Mouse (Mus musculus): Measurements from ENCODE around the gene Pld5. TPM values are rescaled to one million over a fixed set of nuclear protein-coding genes. Genes with fewer than 3 reads are reported as not detected.
A peak's percentile ranks its signal among the peaks of the same experiment; 100 is the strongest.

The Pld5 gene
- polyA plus RNA-seq, 1 experiment from 2014 or later, result 0.58 TPM

GRCm38 (mm10) chr1:176076799-176077198, 198.3 kb downstream of the Pld5 start:
- Histone ChIP-seq H3K36me3 (ENCODE audit: control insufficient read depth, insufficient read depth, low read length) (no peaks in the 10 kb centered on the region), H3K9ac (ENCODE audit: low read length) (no peak overlapping the region), H3K4me2 (ENCODE audit: low read length) (no peak overlapping the region), H3K27ac (replicated peaks in 1 of 2; ENCODE audit: control insufficient read depth in 1 of 2, insufficient read depth in 1 of 2, low read depth in 2 of 2, low read length in 2 of 2) (no peak overlapping the region), H3K27me3 (ENCODE audit: control insufficient read depth, insufficient read depth, low read length) (no peaks in the 10 kb centered on the region), H3K4me3 (ENCODE audit: control insufficient read depth in 1 of 2, insufficient read depth in 1 of 2, low read depth in 1 of 2, low read length in 2 of 2) (no peak overlapping the region), H3K4me1 (ENCODE audit: control insufficient read depth in 2 of 2, insufficient read depth in 2 of 2, low read length in 2 of 2) (peaks cover 2 to 16% of the 10 kb centered on the region in 2 experiments; a peak in 2 of 4 replicates), H3K9me3 (ENCODE audit: control insufficient read depth, low read length) (no peaks in the 10 kb centered on the region)
- ATAC-seq (ENCODE audit: insufficient number of reproducible peaks, insufficient read depth, low FRiP score, low read depth), result no peak

- Histone ChIP-seq H3K27me3 (ENCODE audit: control insufficient read depth, insufficient read depth, low read length) (no peaks in the 10 kb centered on the region), H3K27ac (replicated peaks in 1 of 2; ENCODE audit: control insufficient read depth in 1 of 2, insufficient read depth in 1 of 2, low read depth in 2 of 2, low read length in 2 of 2) (no peak overlapping the region), H3K4me2 (ENCODE audit: low read length) (no peak overlapping the region), H3K4me1 (ENCODE audit: control insufficient read depth in 2 of 2, insufficient read depth in 2 of 2, low read length in 2 of 2) (peaks cover 2 to 16% of the 10 kb centered on the region in 2 experiments; a peak in 2 of 4 replicates), H3K9me3 (ENCODE audit: control insufficient read depth, low read length) (no peaks in the 10 kb centered on the region), H3K36me3 (ENCODE audit: control insufficient read depth, insufficient read depth, low read length) (no peaks in the 10 kb centered on the region), H3K9ac (ENCODE audit: low read length) (no peak overlapping the region), H3K4me3 (ENCODE audit: control insufficient read depth in 1 of 2, insufficient read depth in 1 of 2, low read depth in 1 of 2, low read length in 2 of 2) (no peak overlapping the region)
- no peak for ATAC-seq (ENCODE audit: insufficient number of reproducible peaks, insufficient read depth, low FRiP score, low read depth)
Observed at GRCm38 (mm10) chr1:176075810-176076209, 199.3 kb downstream of the Pld5 start.

DNA sequence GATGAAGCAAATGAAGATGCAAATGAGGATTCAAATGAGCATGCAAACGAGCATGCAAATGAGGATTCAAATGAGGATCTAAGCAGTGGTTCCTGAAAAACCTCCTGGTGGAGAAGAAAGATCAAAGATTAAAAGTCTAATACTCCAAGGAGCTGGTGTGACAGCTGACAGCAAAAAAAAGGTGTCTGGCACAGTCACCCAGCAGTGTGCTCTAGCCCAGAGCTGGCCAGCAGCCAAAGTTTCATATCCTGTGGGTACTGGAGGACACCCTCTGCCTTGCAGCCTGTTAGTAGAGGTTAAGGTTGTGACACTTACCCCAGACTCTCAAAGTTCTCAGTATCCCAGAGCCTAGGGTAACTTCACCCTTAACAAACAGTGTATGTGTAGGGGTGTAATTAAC, 199.7 kb downstream of the Pld5 start:
- H3K9ac ChIP-seq (ENCODE audit: low read length), result no peak overlapping the region
- no peak overlapping the region for H3K4me3 ChIP-seq (ENCODE audit: control insufficient read depth in 1 of 2, insufficient read depth in 1 of 2, low read depth in 1 of 2, low read length in 2 of 2)
- H3K36me3 ChIP-seq (ENCODE audit: control insufficient read depth, insufficient read depth, low read length), result no peaks in the 10 kb centered on the region
- H3K4me1 ChIP-seq (ENCODE audit: control insufficient read depth in 2 of 2, insufficient read depth in 2 of 2, low read length in 2 of 2), result peaks cover 2 to 16% of the 10 kb centered on the region in 2 experiments; a peak in 2 of 4 replicates
- WGBS, result 55% methylated on average over 1 of the region's 1 CpGs
- H3K9me3 ChIP-seq (ENCODE audit: control insufficient read depth, low read length), result no peaks in the 10 kb centered on the region
- no peaks in the 10 kb centered on the region for H3K27me3 ChIP-seq (ENCODE audit: control insufficient read depth, insufficient read depth, low read length)
- 0 out of 2 replicates have a peak, but pooled peaks have one; percentile 50 for ATAC-seq (ENCODE audit: insufficient number of reproducible peaks, insufficient read depth, low FRiP score, low read depth)
- H3K4me2 ChIP-seq (ENCODE audit: low read length), result no peak overlapping the region
- H3K27ac ChIP-seq (replicated peaks in 1 of 2; ENCODE audit: control insufficient read depth in 1 of 2, insufficient read depth in 1 of 2, low read depth in 2 of 2, low read length in 2 of 2), result no peak overlapping the region

DNA sequence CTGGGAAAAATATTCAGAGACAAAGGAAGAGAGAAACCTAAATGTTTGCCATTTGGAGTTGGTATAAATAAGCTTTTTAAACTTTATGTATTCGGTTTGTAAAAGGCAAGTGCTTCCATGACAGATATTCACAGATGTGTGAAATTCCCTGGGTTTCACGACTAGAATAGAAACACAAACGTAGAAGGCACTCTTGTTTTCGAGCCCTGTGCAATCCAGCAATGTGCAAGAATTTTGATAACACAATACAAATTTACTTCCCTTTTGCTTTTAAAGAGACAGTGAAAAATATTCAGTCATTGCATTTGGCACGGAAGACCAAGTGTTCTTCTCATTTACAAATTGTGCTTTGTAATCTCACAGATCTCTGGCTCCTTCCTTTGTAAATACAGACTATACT, 200.6 kb downstream of the Pld5 start:
- H3K4me2 ChIP-seq (ENCODE audit: low read length), result no peak overlapping the region
- no peak for ATAC-seq (ENCODE audit: insufficient number of reproducible peaks, insufficient read depth, low FRiP score, low read depth)
- H3K36me3 ChIP-seq (ENCODE audit: control insufficient read depth, insufficient read depth, low read length), result no peaks in the 10 kb centered on the region
- no peaks in the 10 kb centered on the region for H3K27me3 ChIP-seq (ENCODE audit: control insufficient read depth, insufficient read depth, low read length)
- H3K4me3 ChIP-seq (ENCODE audit: control insufficient read depth in 1 of 2, insufficient read depth in 1 of 2, low read depth in 1 of 2, low read length in 2 of 2), result no peak overlapping the region
- no peaks in the 10 kb centered on the region for H3K9me3 ChIP-seq (ENCODE audit: control insufficient read depth, low read length)
- no peak overlapping the region for H3K27ac ChIP-seq (replicated peaks in 1 of 2; ENCODE audit: control insufficient read depth in 1 of 2, insufficient read depth in 1 of 2, low read depth in 2 of 2, low read length in 2 of 2)
- 21% methylated on average over 5 of the region's 5 CpGs for WGBS
- H3K9ac ChIP-seq (ENCODE audit: low read length), result no peak overlapping the region
- peaks cover 2 to 16% of the 10 kb centered on the region in 2 experiments; a peak in 2 of 4 replicates for H3K4me1 ChIP-seq (ENCODE audit: control insufficient read depth in 2 of 2, insufficient read depth in 2 of 2, low read length in 2 of 2)

DNA sequence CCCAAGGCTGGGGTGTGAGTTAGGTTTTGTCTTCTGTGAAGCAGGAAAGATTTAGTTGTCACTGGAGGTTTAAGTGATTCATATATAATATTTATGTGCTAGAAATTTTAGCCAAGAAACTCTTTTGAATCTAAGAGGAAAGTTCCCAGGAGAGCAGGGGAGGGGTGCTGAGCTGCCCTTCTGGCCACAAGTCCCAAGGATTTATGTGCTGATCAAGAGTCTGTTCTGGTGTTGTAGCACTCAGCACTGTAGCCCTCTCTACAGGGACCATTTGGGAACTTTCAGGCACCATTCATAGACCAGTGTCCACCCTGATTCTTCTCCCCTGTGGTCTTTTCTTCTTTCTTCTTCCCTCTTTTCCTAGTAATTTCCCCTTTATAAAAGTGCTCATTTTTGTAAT, 209.8 kb downstream of the Pld5 start:
- Histone ChIP-seq H3K9ac (ENCODE audit: low read length) (no peak overlapping the region), H3K27me3 (ENCODE audit: control insufficient read depth, insufficient read depth, low read length) (no peaks in the 10 kb centered on the region), H3K4me1 (ENCODE audit: control insufficient read depth in 2 of 2, insufficient read depth in 2 of 2, low read length in 2 of 2) (no peaks in the 10 kb centered on the region), H3K4me2 (ENCODE audit: low read length) (no peak overlapping the region), H3K27ac (replicated peaks in 1 of 2; ENCODE audit: control insufficient read depth in 1 of 2, insufficient read depth in 1 of 2, low read depth in 2 of 2, low read length in 2 of 2) (no peak overlapping the region), H3K4me3 (ENCODE audit: control insufficient read depth in 1 of 2, insufficient read depth in 1 of 2, low read depth in 1 of 2, low read length in 2 of 2) (no peak overlapping the region), H3K9me3 (ENCODE audit: control insufficient read depth, low read length) (no peaks in the 10 kb centered on the region), H3K36me3 (ENCODE audit: control insufficient read depth, insufficient read depth, low read length) (no peaks in the 10 kb centered on the region)
- no peak for ATAC-seq (ENCODE audit: insufficient number of reproducible peaks, insufficient read depth, low FRiP score, low read depth)

DNA sequence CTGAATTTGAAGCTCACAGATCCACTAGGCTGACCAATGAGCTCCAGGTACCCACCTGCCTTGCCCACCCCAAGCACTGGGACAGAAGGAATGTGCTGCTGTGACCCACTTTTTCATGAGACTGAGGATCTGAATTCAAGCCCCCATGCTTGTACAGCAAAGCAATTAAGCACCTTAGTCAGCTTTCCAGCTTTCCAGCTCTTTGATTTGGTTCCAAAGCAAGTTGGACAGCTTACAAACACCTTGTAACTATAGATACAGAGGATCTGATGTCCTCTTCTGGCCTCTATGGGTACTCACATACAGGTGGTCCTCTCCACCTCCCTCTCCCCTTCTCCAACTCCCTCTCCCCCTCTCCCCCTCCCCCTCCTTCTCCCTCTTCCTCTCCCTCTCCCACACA, 210.6 kb downstream of the Pld5 start:
- no peak for ATAC-seq (ENCODE audit: insufficient number of reproducible peaks, insufficient read depth, low FRiP score, low read depth)
- H3K9ac ChIP-seq (ENCODE audit: low read length), result no peak overlapping the region
- no peak overlapping the region for H3K4me3 ChIP-seq (ENCODE audit: control insufficient read depth in 1 of 2, insufficient read depth in 1 of 2, low read depth in 1 of 2, low read length in 2 of 2)
- H3K36me3 ChIP-seq (ENCODE audit: control insufficient read depth, insufficient read depth, low read length), result no peaks in the 10 kb centered on the region
- no peak overlapping the region for H3K4me2 ChIP-seq (ENCODE audit: low read length)
- H3K27me3 ChIP-seq (ENCODE audit: control insufficient read depth, insufficient read depth, low read length), result no peaks in the 10 kb centered on the region
- H3K27ac ChIP-seq (replicated peaks in 1 of 2; ENCODE audit: control insufficient read depth in 1 of 2, insufficient read depth in 1 of 2, low read depth in 2 of 2, low read length in 2 of 2), result no peak overlapping the region
- H3K4me1 ChIP-seq (ENCODE audit: control insufficient read depth in 2 of 2, insufficient read depth in 2 of 2, low read length in 2 of 2), result no peaks in the 10 kb centered on the region
- no peaks in the 10 kb centered on the region for H3K9me3 ChIP-seq (ENCODE audit: control insufficient read depth, low read length)

DNA sequence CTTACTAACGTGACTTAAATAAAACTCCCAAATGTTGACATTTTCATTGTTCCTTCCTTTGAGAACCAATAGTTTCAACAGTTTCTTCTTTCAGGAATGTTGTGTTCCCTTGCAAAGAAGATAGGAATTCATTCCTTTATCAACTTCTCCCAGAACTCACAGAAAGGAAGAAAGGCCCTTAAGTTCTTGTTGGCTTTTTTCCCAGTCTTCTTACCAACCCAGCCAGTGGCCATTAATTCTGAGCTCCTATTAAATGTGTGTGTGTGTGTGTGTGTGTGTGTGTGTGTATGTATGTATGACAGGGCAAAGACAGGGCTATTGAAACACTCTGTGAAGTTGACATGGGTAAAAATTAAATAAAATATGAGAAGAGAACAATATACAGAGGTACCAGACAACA, 221.5 kb downstream of the Pld5 start:
- H3K9ac ChIP-seq (ENCODE audit: low read length), result no peak overlapping the region
- H3K4me1 ChIP-seq (ENCODE audit: control insufficient read depth in 2 of 2, insufficient read depth in 2 of 2, low read length in 2 of 2), result no peaks in the 10 kb centered on the region
- no peak overlapping the region for H3K4me2 ChIP-seq (ENCODE audit: low read length)
- H3K4me3 ChIP-seq (ENCODE audit: control insufficient read depth in 1 of 2, insufficient read depth in 1 of 2, low read depth in 1 of 2, low read length in 2 of 2), result no peak overlapping the region
- H3K36me3 ChIP-seq (ENCODE audit: control insufficient read depth, insufficient read depth, low read length), result no peaks in the 10 kb centered on the region
- no peaks in the 10 kb centered on the region for H3K9me3 ChIP-seq (ENCODE audit: control insufficient read depth, low read length)
- no peak overlapping the region for H3K27ac ChIP-seq (replicated peaks in 1 of 2; ENCODE audit: control insufficient read depth in 1 of 2, insufficient read depth in 1 of 2, low read depth in 2 of 2, low read length in 2 of 2)
- H3K27me3 ChIP-seq (ENCODE audit: control insufficient read depth, insufficient read depth, low read length), result no peaks in the 10 kb centered on the region
- ATAC-seq (ENCODE audit: insufficient number of reproducible peaks, insufficient read depth, low FRiP score, low read depth), result no peak
- WGBS, result 55% methylated on average over 1 of the region's 1 CpGs

GRCm38 (mm10) chr1:176046995-176047394, 228.1 kb downstream of the Pld5 start:
- Histone ChIP-seq H3K9me3 (ENCODE audit: control insufficient read depth, low read length) (no peaks in the 10 kb centered on the region), H3K4me2 (ENCODE audit: low read length) (no peak overlapping the region), H3K4me1 (ENCODE audit: control insufficient read depth in 2 of 2, insufficient read depth in 2 of 2, low read length in 2 of 2) (peaks cover 12 to 19% of the 10 kb centered on the region in 2 experiments), H3K27me3 (ENCODE audit: control insufficient read depth, insufficient read depth, low read length) (no peaks in the 10 kb centered on the region), H3K4me3 (ENCODE audit: control insufficient read depth in 1 of 2, insufficient read depth in 1 of 2, low read depth in 1 of 2, low read length in 2 of 2) (no peak overlapping the region), H3K9ac (ENCODE audit: low read length) (peak overlapping the region; percentile 41; the same call in 1 of the 2 replicates), H3K36me3 (ENCODE audit: control insufficient read depth, insufficient read depth, low read length) (no peaks in the 10 kb centered on the region), H3K27ac (replicated peaks in 1 of 2; ENCODE audit: control insufficient read depth in 1 of 2, insufficient read depth in 1 of 2, low read depth in 2 of 2, low read length in 2 of 2) (peak overlapping the region in 1 of 2 experiments; percentile 24; a peak in 2 of 4 replicates)
- no peak for ATAC-seq (ENCODE audit: insufficient number of reproducible peaks, insufficient read depth, low FRiP score, low read depth)
- 6% methylated on average over 5 of the region's 5 CpGs for WGBS
